In genomic region chr14:25600951-25601350, GRCm38 (mm10) we compare ENCODE assay signal across 12 mouse cellular contexts.
A peak's percentile ranks its signal among the peaks of the same experiment; 100 is the strongest.
DNase-seq lines count a peak whose midpoint lies in the region; ATAC-seq lines count a peak whose summit lies in the region.
"Had no signal": no experiment of that assay in that cellular context is flagged by ENCODE, and none has a peak within 500 bp of the region (broad histone marks: within the 10 kb centered on the region; RNA-seq: fewer than 3 reads in every experiment).

No protein-coding gene starts in this region.

- no peak overlapping the region for H3K4me3 ChIP-seq in heart, embryonic 10.5 days
- H3K4me3 ChIP-seq in lung, embryonic 16.5 days (ENCODE audit: low read length) = no peak overlapping the region
- no peak overlapping the region for H3K4me3 ChIP-seq in embryonic facial prominence, embryonic 12.5 days
- H3K4me3 ChIP-seq in neural tube, embryonic 15.5 days (replicated peaks) = no peak overlapping the region

- WGBS in heart, embryonic 10.5 days = 53% methylated on average over 2 of the region's 2 CpGs
- 22% methylated on average over 2 of the region's 2 CpGs for WGBS in lung, embryonic 16.5 days
- WGBS in embryonic facial prominence, embryonic 12.5 days = 38% methylated on average over 2 of the region's 2 CpGs
- WGBS in neural tube, embryonic 15.5 days = 52% methylated on average over 2 of the region's 2 CpGs

- no peak for DNase-seq in heart, embryonic 10.5 days (ENCODE audit: low spot score)
- DNase-seq in heart, postnatal 25 days (ENCODE audit: low spot score) = no peak
- no peak for DNase-seq in lung, postnatal 14 days
- DNase-seq in right cerebral cortex, adult 2 months (ENCODE audit: low spot score in 2 of 2) = no peak
- DNase-seq: adrenal gland, adult 2 months; heart, adult 18-20 months; thymus, adult 18-20 months had no signal

- H3K9me3 ChIP-seq in heart, embryonic 10.5 days = no peaks in the 10 kb centered on the region
- no peaks in the 10 kb centered on the region for H3K9me3 ChIP-seq in lung, embryonic 16.5 days (ENCODE audit: control insufficient read depth, low read length)
- no peaks in the 10 kb centered on the region for H3K9me3 ChIP-seq in embryonic facial prominence, embryonic 12.5 days
- H3K9me3 ChIP-seq in neural tube, embryonic 15.5 days (replicated peaks) = no peaks in the 10 kb centered on the region

- no peak overlapping the region for H3K4me2 ChIP-seq in lung, embryonic 16.5 days (ENCODE audit: low read depth, low read length)
- no peak overlapping the region for H3K4me2 ChIP-seq in embryonic facial prominence, embryonic 12.5 days (replicated peaks)
- H3K4me2 ChIP-seq in neural tube, embryonic 15.5 days = no peak overlapping the region

- H3K27ac ChIP-seq in heart, embryonic 10.5 days = peak overlapping the region; percentile 47; the same call in 1 of the 2 replicates
- H3K27ac ChIP-seq in lung, embryonic 16.5 days (ENCODE audit: low read length) = peak overlapping the region; percentile 20
- peak overlapping the region; percentile 24; the same call in 1 of the 2 replicates for H3K27ac ChIP-seq in embryonic facial prominence, embryonic 12.5 days
- H3K27ac ChIP-seq in neural tube, embryonic 15.5 days (replicated peaks) = peak overlapping the region; percentile 29; the same call in 1 of the 2 replicates
- H3K27ac ChIP-seq: liver, embryonic 14.5 days had no signal

- intact Hi-C loops in heart, postnatal 25 days (cut with DNase I) = no loop called here

- peaks cover 64% of the 10 kb centered on the region for H3K4me1 ChIP-seq in heart, embryonic 10.5 days
- peaks cover 43% of the 10 kb centered on the region for H3K4me1 ChIP-seq in lung, embryonic 16.5 days (replicated peaks; ENCODE audit: control insufficient read depth, insufficient read depth, low read length)
- peaks cover 58% of the 10 kb centered on the region for H3K4me1 ChIP-seq in embryonic facial prominence, embryonic 12.5 days
- H3K4me1 ChIP-seq in neural tube, embryonic 15.5 days = peaks cover 64% of the 10 kb centered on the region

- H3K9ac ChIP-seq in lung, embryonic 16.5 days (ENCODE audit: low read length) = no peak overlapping the region
- H3K9ac ChIP-seq in embryonic facial prominence, embryonic 12.5 days = no peak overlapping the region
- no peak overlapping the region for H3K9ac ChIP-seq in neural tube, embryonic 15.5 days (replicated peaks)
- H3K9ac ChIP-seq: liver, embryonic 14.5 days had no signal

- ATAC-seq in lung, embryonic 16.5 days (ENCODE audit: low read depth) = peak; percentile 32; the same call in 1 of the 2 replicates
- ATAC-seq in embryonic facial prominence, embryonic 12.5 days (ENCODE audit: insufficient number of reproducible peaks, insufficient read depth, low FRiP score, low TSS enrichment) = no peak
- no peak for ATAC-seq in neural tube, embryonic 15.5 days (ENCODE audit: low FRiP score)
- no peak for ATAC-seq in inflammation-experienced regulatory T-cells, adult 6 months

- no peaks in the 10 kb centered on the region for H3K27me3 ChIP-seq in heart, embryonic 10.5 days (ENCODE audit: insufficient read depth, poor library complexity, severe bottlenecking)
- H3K27me3 ChIP-seq in lung, embryonic 16.5 days (ENCODE audit: control insufficient read depth, insufficient read depth, low read depth, low read length) = no peaks in the 10 kb centered on the region
- no peaks in the 10 kb centered on the region for H3K27me3 ChIP-seq in embryonic facial prominence, embryonic 12.5 days
- no peaks in the 10 kb centered on the region for H3K27me3 ChIP-seq in neural tube, embryonic 15.5 days (replicated peaks)

- H3K36me3 ChIP-seq in heart, embryonic 10.5 days = peaks cover 36% of the 10 kb centered on the region
- H3K36me3 ChIP-seq in lung, embryonic 16.5 days (ENCODE audit: control insufficient read depth, insufficient read depth, low read length) = 0 out of 2 replicates have a peak, but pooled peaks cover 7% of the 10 kb centered on the region
- peaks cover 23% of the 10 kb centered on the region for H3K36me3 ChIP-seq in embryonic facial prominence, embryonic 12.5 days
- 0 out of 2 replicates have a peak, but pooled peaks cover 7% of the 10 kb centered on the region for H3K36me3 ChIP-seq in neural tube, embryonic 15.5 days
